Mouse (Mus musculus): ENCODE measurements at regions not wholly inside any gene's neighbourhood (a gene's known extent, or its start where the extent isn't known, plus 50 kb on each side); places are given as distances from the start of the nearest gene placed in this dataset.

- no peak for DNase-seq (ENCODE audit: low spot score in 2 of 2)
Observed at GRCm38 (mm10) chr6:31061813-31062212, 102.9 kb upstream of the Klf14 start.

- no peak for DNase-seq (ENCODE audit: low spot score in 2 of 2)
Observed at GRCm38 (mm10) chr6:31065419-31065818, 106.5 kb upstream of the Klf14 start.

DNA sequence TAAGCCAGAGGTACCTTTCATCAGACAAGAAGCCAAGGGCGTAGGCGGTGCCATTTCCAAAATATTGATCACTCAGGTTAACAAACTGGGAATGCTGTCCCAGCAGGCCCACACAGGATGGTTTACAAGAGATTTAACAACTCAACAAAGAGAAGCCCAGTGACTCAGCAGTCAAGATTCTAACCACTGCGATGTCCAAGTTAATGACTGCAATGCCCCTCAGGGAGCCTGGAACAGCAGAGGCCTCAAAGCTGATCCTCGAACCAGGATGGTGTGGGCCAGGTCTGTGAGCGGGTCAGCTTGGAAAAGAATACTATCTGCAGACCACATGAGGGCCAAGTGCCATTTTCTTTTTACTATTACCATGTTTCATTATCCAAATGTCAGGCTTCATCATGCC is 108.0 kb upstream of the Klf14 start:
- no peak for DNase-seq (ENCODE audit: low spot score in 2 of 2)

- DNase-seq (ENCODE audit: low spot score in 2 of 2): no peak
Observed at GRCm38 (mm10) chr6:31067453-31067852, 108.6 kb upstream of the Klf14 start.

DNA sequence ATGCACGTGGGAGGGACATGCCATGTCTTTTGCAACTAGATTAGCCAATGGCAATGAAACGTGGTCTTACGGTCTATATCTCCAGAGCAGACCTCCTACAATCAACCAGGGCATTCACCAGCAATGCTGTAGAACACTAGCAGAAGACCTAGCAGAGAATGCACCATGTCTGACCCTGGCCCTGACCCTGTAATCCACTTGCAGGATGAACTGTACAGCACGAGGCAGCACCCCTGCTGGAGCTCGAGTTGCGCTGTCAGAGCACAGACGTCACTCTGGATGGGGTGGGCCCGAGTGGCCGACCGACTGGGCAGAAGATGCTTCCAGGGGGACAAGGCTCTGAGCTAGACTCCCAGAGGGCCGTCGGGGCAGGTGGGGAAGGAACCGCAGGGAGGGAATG is 110.4 kb upstream of the Klf14 start:
- DNase-seq (ENCODE audit: low spot score in 2 of 2): no peak

GRCm38 (mm10) chr6:31070537-31070936 is 111.7 kb upstream of the Klf14 start:
- no peak for DNase-seq (ENCODE audit: low spot score in 2 of 2)

DNA sequence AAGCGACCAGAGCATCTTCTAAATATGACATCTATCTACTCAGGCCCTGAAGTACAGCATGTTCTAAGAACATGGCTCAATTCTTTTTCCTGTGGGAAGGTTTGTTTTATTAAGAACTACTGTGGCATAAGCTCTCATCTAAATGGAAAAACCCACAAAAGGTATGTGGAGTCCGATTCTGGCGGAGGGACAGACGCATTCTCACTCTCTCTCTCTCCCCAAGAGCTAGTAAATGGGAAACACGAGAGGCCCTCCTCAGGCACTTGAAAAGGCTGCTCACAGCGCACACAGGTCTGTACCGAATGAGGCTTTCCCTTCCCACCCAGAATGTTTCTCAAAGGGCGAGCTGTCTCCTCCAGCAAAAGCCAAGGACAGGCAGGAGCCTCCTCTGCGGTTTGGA is 112.1 kb upstream of the Klf14 start:
- DNase-seq (ENCODE audit: low spot score in 2 of 2): no peak

GRCm38 (mm10) chr6:31072072-31072471 is 113.2 kb upstream of the Klf14 start:
- no peak for DNase-seq (ENCODE audit: low spot score in 2 of 2)

- no peak for DNase-seq (ENCODE audit: low spot score in 2 of 2)
Observed at GRCm38 (mm10) chr6:31072559-31072958, 113.7 kb upstream of the Klf14 start.

GRCm38 (mm10) chr6:31073338-31073737 is 114.5 kb upstream of the Klf14 start:
- no peak for DNase-seq (ENCODE audit: low spot score in 2 of 2)

DNA sequence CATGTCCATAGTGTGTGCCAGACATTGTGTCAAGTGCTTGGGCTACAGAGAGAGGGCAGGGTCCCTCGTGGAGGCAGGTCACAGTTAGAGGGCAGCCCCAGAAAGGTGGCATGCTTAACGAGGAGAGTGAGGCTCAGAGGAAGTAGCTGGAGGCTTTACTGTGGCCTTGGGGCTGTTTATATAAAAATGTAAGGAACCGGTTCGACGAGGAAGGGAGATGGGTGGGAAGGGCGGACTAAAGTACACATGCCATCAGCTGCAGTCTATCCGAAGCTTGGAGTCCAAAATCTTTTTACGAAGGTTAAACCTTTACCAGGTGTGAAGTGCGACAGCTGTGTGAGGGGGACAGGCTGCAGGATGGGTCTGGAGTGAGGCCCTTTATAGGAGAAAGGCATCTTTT is 115.5 kb upstream of the Klf14 start:
- DNase-seq (ENCODE audit: low spot score in 2 of 2): no peak

DNA sequence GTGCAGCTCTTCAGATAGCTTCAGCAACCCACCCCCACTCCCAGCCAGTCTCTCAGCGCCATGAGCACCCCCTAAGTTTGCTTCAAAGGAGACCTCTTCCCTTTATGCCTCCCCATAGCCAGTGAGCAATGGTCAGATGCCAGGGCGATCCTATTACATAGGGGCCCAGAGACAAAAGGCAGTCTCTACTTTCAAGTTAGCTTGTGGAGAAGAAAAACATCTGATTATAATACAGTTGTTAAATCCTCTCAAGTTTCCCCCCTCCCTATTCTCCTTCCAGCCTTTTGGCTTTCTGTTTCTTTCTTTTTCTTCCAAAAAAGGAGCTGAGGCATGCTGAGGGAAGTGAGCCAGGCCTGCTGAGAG is 116.3 kb upstream of the Klf14 start:
- no peak for DNase-seq (ENCODE audit: low spot score in 2 of 2)

DNA sequence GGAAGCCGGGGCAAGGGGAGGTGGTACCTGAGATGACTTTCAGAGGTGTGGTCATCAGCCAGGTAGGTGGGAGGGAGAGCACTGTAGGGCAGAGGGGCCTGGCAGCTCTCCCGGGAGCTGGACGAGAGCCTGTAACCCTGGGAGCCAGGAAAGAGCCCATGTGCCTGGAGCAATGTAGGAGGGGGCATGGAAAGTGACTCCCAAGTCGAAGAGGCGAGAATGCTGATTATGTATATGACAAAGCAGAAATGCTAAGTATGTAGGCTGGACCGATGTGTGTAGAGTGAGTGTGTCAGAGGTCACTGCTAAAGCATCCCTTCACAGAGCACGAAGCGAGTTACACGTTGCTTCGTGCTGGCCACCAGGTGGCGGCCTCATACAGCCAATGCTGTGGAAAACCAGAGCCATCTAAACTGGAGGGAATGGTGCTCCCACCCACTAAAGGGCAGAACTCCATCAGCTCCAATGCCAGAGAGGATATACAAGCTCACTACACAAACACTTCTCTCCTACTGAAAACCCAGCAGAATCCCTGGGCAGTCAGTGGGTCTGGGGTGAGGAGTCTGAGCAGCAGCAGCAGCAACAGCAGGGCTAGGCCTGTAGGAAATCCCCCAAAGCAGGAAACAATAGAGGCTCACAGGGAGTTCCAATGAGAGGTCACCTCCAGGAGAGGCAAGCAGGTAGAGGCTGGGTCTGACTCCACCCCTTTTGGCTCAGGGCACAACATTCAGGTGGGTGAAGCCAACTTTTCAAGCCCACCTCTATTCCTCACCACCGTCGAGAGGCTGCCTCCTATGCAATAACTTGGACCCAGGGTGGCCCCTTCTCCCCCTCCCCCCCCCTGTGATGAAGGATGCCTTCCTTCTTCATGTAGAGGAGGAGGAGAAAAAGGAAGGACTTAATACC is 116.9 kb upstream of the Klf14 start:
- peak; percentile 17 to 73 for DNase-seq (ENCODE audit: low spot score in 2 of 2)

DNA sequence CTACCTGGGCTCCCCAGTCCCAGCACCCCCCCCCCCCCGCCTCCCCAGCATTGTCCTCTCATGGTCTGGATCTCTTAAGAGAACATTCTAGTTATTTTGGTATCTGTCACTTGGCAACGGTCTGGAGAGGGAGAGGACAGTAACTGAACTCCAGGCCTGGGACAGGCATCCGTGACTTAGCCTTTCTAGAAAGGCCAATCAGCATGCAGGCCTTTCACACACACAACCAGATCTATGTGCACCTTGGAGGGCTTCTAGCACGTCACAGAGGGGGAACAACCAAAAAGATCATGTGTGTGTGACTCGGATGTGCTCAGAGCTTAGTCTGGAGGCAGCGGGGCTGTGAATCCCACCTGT is 117.6 kb upstream of the Klf14 start:
- DNase-seq (ENCODE audit: low spot score in 2 of 2): no peak

DNA sequence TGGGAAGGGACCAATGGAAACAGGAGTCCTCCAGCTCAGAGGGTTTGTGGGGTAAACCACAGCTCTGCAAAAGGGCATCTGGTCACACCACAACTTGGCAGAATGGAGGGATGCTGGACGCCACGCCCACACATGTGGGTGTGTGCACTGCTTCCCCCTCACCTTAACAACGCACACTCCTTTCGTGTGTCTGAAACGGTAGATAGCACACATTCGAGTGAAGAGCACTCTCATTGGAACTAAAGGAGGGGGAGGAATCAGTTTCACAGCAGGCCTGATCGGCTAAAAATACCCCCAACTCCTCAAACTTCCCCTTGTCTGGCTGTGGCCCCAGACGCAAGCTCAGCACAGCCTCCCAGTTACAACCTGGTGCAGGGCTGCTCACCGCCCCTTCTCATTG is 118.3 kb upstream of the Klf14 start:
- no peak for DNase-seq (ENCODE audit: low spot score in 2 of 2)

- no peak for DNase-seq (ENCODE audit: low spot score in 2 of 2)
Observed at GRCm38 (mm10) chr6:31077779-31078178, 118.9 kb upstream of the Klf14 start.

DNA sequence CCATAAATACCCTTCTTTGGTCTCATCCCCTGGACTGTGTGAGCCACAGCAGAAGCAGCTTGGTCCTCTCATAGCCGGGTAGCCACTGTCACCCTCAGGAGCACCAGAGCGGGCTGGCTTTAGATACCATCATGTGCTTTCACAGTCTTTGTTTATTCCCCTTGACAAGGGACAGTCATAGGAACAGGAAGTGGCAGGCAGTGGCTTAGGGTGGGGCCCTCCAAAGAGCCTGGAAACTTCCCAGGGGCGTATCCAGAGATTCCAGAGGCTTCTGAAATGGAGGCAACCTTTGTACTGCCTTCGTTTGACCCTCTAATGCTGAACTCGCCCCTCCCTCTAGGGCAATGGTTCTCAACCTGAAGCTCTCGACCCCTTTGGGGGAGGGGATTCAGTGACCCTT is 119.5 kb upstream of the Klf14 start:
- DNase-seq (ENCODE audit: low spot score in 2 of 2): no peak

DNA sequence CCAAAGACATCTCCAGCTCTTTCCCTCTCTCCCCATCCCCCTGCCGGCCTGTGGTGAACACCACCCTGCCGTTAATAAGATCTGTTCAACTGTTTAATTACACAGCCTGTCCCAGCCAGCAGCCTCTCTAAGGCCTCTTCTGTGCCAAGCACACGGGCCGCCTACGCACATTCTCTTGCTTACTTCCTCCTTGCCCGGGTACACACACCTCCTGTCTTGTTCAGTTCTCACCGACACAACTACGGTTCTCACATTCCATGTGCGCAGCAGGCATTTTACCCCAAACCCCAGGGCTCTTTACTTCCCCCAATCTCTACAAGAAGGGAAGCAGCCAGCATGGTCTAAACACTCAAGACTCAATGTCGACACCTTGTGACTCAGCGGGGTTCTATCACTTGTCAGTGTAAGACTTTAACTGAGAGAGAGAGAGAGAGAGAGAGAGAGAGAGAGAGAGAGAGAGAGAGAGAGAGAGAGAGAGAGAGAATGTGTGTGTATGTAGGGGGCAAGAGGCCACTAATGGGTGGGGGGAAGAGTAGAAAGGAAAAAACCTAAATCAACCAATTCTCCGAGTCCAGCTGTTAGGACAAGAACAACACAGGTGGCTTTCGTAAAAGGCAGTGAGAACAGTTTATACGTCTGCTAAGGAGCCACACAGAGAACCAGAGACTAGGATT is 120.8 kb upstream of the Klf14 start:
- DNase-seq (ENCODE audit: low spot score in 2 of 2): peak in 1 of 2 experiments; percentile 43

DNA sequence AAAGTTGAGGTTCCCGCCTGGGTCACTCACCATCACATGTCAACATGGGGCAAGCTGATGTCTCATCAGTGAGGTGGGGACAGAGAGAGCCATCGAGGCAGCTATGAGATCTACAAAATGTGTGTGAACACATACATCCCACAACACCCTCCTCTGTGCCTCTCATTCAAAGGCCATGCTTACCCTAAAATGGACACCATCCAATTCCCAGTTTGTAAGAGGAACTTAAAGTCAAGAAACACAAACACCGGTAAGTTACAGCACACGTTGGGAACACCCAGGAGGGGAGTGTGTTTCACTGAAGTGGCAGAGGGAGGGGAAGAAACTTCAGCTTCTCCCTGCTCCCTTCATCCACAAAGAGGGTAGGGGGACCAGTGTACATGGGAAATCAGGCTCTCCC is 121.4 kb upstream of the Klf14 start:
- DNase-seq (ENCODE audit: low spot score in 2 of 2): no peak

GRCm38 (mm10) chr6:31080691-31081090 is 121.8 kb upstream of the Klf14 start:
- DNase-seq (ENCODE audit: low spot score in 2 of 2): no peak

DNA sequence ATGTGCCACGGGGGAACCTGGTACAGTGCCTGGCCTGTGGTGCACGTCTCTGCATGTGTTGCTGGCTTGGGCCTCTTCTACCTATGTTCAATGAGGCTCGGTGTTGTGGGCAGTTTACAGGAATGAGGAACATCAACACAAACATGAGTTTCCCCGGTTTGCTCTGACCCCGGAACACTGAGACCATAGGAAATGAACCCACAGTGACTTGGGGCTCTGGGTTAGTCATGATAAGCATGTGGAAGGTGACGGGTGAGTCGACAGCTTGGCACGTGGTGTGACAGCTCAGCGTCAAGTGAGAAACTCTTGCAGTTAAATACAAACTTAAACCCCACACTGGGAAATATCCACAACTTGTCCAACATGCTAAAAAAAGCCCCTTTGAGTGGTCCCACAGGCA is 122.4 kb upstream of the Klf14 start:
- no peak for DNase-seq (ENCODE audit: low spot score in 2 of 2)

GRCm38 (mm10) chr6:31081988-31082387 is 123.1 kb upstream of the Klf14 start:
- DNase-seq (ENCODE audit: low spot score in 2 of 2): no peak

Measured in spleen, postnatal 10 days (tissue).